Mouse (Mus musculus) embryonic facial prominence, embryonic 11.5 days (tissue): Measurements from ENCODE around the gene M6pr. TPM values are rescaled to one million over a fixed set of nuclear protein-coding genes. Genes with fewer than 3 reads are reported as not detected.

ENCODE experiments used
- polyA plus RNA-seq: library from polyadenylated mRNA; unstranded; fragments of >200 nt; fragmentation: Nextera tagmentation; extraction: Ambion mirVana; gene quantifications from 2 replicates; pipeline ENCODE4 v1.2.1, GENCODE M21; 2014

M6pr gene
- polyA plus RNA-seq, 1 experiment from 2014 or later, result 85.0 TPM

Other genes starting within 250 kb of the M6pr start
- gene Klrg1, start 25.8 kb upstream of the M6pr start, polyA plus RNA-seq, result not detected in 2 replicates
- gene Phc1, start 31.8 kb downstream of the M6pr start, polyA plus RNA-seq, result 29.1 and 29.6 TPM in 2 replicates
- 50.8 and 62.3 TPM in 2 replicates for gene Rimklb, start 190.0 kb downstream of the M6pr start, polyA plus RNA-seq
- 0.60 and 1.9 TPM in 2 replicates for gene Mfap5, start 197.1 kb downstream of the M6pr start, polyA plus RNA-seq
- gene Aicda, start 245.1 kb downstream of the M6pr start, polyA plus RNA-seq, result 0.17 TPM in 1 of 2 replicates, not detected in the other